Mouse (Mus musculus) erythroblast, embryonic 14.5 days (primary cell): ENCODE measurements around the gene Dusp2.

Experiments used
- GATA1 ChIP-seq: IDR thresholded peaks from 2 replicates; pipeline ENCODE4 v1.6.1; 2012; ENCODE audit warnings: low read length, inconsistent platforms, mixed read lengths
- TAL1 ChIP-seq: IDR thresholded peaks from 3 replicates; pipeline ENCODE4 v1.6.1; 2012; ENCODE audit warnings: low read length, inconsistent platforms, mixed read lengths

DNA sequence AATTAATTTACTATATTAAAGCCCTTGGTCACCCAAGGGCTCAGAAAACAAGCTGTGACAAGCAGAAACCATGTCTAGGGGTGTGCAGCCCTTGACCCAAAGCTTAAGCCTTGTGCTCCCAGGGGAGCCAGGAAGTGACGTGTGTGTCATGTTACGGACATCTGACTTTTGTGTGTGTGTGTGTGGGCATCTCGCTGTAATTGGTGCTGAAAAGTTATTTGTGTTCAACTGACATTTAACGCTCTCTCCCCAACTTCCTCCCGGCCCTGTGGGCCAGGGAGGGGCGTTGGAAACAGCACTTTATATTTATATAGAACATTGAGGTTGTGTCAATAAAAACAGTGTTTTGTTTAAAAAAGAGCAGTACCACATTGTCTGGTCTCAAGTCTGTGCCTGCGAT is 2.1 kb downstream of the Dusp2 start:
- TF ChIP-seq TAL1 (no peak), GATA1 (no peak)
